Mouse (Mus musculus) monocyte, adult 5-6 weeks (primary cell): ENCODE data around the gene Stxbp3. TPM values are rescaled to one million over a fixed set of nuclear protein-coding genes. Genes with fewer than 3 reads are reported as not detected.
A peak's percentile ranks its signal among the peaks of the same experiment; 100 is the strongest.

Experiments used
- ATAC-seq: fragments of 153-309, 156-312 bp; replicated peaks from 2 replicates; pipeline ENCODE4 v1.8.0; 2017; ENCODE audit warnings: mild to moderate bottlenecking; ENCODE audit not compliant: low TSS enrichment, insufficient number of reproducible peaks, severe bottlenecking, poor library complexity, low FRiP score
- total RNA-seq: library from RNA; stranded (forward); fragments of 200-1000, 200-491, 200-594 nt; gene quantifications from 3 replicates; pipeline ENCODE4 v1.2.3, GENCODE M21; 2017

Stxbp3 gene
- total RNA-seq, 1 experiment from 2014 or later = 93.4 TPM

DNA sequence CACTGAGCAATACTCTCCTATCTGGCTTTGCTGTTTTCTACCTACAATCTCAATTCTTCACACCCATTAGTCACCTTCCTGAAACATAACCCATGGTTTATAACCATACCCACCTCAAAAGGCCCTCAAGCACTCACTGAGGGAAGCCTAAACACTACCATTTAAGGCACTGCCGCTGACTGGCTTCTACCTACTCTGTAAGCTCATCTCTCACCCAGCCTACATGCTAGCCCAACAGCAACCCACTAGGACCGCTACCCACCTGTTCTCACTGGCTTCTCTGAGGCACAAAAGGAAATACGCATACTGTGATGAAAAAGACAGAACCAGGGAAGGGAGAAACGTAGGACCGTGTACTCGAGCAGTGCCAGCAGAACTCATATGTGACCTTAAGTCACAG lies 8.6 kb downstream of the Stxbp3 start:
- no peak for ATAC-seq

- ATAC-seq = no peak
Measured at GRCm38 (mm10) chr3:108830493-108830892, 9.8 kb downstream of the Stxbp3 start.

GRCm38 (mm10) chr3:108815631-108816030 lies 24.7 kb downstream of the Stxbp3 start:
- ATAC-seq = no peak

GRCm38 (mm10) chr3:108810747-108811263 lies 29.5 kb downstream of the Stxbp3 start:
- ATAC-seq = no peak

GRCm38 (mm10) chr3:108805622-108806021 lies 34.7 kb downstream of the Stxbp3 start:
- no peak for ATAC-seq

DNA sequence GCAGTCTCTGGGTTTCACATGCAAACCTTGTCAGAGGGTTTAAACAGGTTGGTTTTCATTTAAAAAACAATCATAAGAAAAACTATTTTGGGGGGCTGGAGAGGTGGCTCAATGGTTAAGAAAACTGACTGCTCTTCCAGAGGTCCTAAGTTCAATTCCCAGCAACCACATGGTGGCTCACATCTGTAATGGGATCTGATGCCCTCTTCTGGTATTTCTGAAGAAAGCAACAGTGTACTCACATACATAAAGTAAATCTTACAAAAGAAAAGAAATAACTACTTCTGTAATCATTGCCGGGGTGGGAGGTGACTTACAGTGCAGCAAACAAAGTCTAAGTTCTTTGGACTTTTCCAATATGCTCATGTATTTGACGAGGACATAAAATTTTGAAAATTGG lies 42.0 kb downstream of the Stxbp3 start:
- ATAC-seq = no peak

DNA sequence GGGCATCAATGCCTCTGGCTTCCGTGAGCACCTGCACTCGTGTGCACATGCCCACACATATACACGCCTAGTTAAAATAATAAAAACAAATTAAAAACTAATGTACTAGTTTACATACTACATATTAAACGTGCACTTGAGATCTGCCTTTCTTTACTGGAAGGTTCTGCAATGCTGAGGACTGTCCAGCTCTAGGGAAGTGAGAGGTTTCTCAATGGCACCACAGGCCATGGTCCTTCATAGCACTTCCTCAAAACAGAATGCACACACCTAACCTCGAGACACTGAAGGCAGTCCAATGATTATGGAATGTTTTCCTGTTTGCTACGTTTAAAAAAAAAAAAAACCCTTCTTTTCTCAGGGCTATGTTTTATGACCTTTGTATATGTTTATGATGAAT lies 42.6 kb downstream of the Stxbp3 start:
- peak; percentile 81 for ATAC-seq

GRCm38 (mm10) chr3:108796386-108796785 lies 43.9 kb downstream of the Stxbp3 start:
- ATAC-seq = no peak

DNA sequence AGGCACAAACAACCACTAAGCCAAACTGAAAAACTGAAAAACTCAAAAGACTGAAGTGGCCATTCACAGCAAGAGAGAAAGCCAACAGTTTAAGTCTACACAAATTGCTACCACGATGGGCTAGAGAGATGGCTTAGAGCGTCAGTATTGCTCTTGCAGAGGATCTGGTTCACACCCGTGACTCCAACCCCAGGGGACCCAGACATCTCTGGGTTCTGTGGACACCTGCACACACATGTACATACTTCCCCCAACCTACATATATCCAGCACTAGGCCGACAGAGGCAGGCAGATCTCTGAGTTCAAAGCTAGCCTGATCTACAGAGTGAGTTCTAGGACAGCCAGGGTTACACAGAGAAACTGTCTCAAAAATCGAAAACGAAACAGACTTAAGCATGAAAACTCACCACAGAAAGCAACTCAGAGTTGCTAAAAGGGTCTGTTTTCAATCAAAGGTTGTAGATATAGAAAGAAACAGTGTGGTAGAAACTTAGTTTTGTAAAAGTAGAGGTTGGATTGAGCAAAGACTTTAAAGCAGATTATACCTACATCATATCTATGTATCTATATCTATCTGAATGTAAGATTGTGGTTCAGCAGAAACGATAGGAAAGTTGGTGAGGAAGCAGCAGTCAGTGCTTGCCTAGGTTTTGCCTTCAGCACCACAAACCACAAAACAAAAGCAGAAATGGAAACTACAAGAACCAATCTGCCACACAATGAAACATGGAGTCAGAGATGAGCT lies 44.6 kb downstream of the Stxbp3 start:
- peak; percentile 53 for ATAC-seq

GRCm38 (mm10) chr3:108794780-108795179 lies 45.5 kb downstream of the Stxbp3 start:
- no peak for ATAC-seq

DNA sequence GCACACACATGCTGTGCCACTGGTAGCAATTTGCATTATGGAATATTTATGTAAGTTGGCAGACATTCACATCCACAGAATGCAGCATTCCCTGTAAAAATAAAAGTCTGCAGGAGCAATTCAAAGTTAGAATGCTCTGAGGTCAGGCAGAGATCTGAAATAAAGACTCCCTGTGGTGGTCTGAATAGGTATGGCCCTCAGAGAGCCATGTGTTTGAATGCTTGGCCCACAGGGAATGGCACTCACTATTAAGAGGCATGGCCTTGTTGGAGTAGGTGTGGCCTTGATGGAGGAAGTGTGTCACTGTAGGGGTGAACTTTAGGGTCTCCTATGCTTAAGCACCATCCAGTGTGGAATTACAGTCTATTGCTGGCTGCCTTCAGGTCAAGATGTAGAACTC lies 47.9 kb downstream of the Stxbp3 start:
- ATAC-seq = no peak

- no peak for ATAC-seq
Measured at GRCm38 (mm10) chr3:108791054-108791706, 49.1 kb downstream of the Stxbp3 start.

GRCm38 (mm10) chr3:108790499-108790898 lies 49.8 kb downstream of the Stxbp3 start:
- no peak for ATAC-seq

DNA sequence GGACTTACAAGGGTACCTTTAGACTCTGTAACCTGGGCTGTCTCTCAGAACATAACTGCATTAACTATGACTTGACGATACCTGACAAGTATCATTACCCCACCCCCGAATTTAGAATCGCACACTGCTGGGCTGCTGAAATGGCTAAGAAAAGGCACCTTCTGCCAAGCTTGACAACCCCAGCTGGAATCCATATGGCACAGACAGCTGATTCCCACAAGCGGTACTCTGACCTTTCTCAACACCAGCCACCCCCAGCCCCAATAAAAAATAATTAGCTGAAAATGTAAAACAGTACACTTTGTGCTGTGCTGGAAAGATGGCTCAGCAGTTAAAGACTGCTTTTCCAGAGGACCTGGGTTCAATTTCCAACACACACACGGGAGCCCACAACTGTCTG lies 51.0 kb downstream of the Stxbp3 start:
- no peak for ATAC-seq

GRCm38 (mm10) chr3:108788455-108788794 lies 51.9 kb downstream of the Stxbp3 start:
- ATAC-seq = no peak

- no peak for ATAC-seq
Measured at GRCm38 (mm10) chr3:108787754-108788454, 52.4 kb downstream of the Stxbp3 start.

- ATAC-seq = no peak
Measured at GRCm38 (mm10) chr3:108786520-108786919, 53.8 kb downstream of the Stxbp3 start.

DNA sequence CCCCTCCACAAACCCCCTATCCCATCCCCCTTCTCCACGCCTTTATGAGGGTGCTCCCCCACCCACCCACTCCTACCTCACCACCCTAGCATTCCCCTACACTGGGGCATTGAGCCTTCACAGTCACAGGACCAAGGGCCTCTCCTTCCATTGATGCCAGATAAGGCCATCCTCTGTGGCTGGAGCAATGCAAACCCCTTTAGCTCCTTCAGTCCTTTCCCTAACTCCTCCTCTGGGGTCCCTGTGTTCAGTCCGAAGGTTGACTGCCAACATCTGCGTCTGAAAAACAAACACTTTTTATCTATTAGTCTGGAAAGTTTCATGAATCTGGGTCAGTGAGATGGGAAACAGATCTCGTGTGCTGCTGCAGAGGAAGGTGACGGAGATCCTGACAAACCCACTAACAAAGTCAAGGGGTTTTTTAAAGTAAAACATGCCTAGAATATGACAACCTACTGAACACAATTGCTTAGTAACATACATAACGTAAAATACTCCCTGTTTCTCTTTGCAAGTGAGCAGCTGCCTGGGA lies 57.9 kb downstream of the Stxbp3 start:
- no peak for ATAC-seq

- ATAC-seq = no peak
Measured at GRCm38 (mm10) chr3:108781884-108782270, 58.4 kb downstream of the Stxbp3 start.
